Mouse (Mus musculus): ENCODE measurements around the gene Tyr. TPM values are rescaled to one million over a fixed set of nuclear protein-coding genes. Genes with fewer than 3 reads are reported as not detected.

Tyr gene
- polyA plus RNA-seq, 1 experiment from 2014 or later, result 0.04 TPM

Other genes with a start within 250 kb of the Tyr start
- gene Nox4, start 247.4 kb downstream of the Tyr start, polyA plus RNA-seq (2014; fragmentation: Nextera tagmentation; extraction: Ambion mirVana), result 0.81 and 1.2 TPM in 2 replicates
- gene Grm5, start 90.7 kb upstream of the Tyr start, polyA plus RNA-seq (2014; fragmentation: Nextera tagmentation; extraction: Ambion mirVana), result 0.05 and 0.08 TPM in 2 replicates